Mouse (Mus musculus) forebrain, postnatal 0 days (tissue): ENCODE results near the gene Ndufb10. TPM values are rescaled to one million over a fixed set of nuclear protein-coding genes. Genes with fewer than 3 reads are reported as not detected.

Experiments used
- ATAC-seq: fragments of 200-750 bp; cut with Nextera tagmentation; 2 replicates; pipeline ENCODE4 v1.8.0; 2017; ENCODE audit warnings: mild to moderate bottlenecking, moderate library complexity
- DNase-seq: peaks from one replicate; pipeline ENCODE4 v3.0.0-alpha.2; 2015
- H3K27ac ChIP-seq: fragments of 300-500 bp; sonication (generic); 2 replicates; pipeline ENCODE4 v1.5.1; 2014; ENCODE audit warnings: low read depth, mild to moderate bottlenecking, antibody characterized with exemption, low read length, moderate library complexity, mixed read lengths
- H3K27me3 ChIP-seq: fragments of 300-500 bp; sonication (generic); 2 replicates; pipeline ENCODE4 v1.6.1; 2014; ENCODE audit warnings: mild to moderate bottlenecking, low read length, mixed read lengths; ENCODE audit not compliant: insufficient read depth
- H3K36me3 ChIP-seq: fragments of 300-500 bp; sonication (generic); 2 replicates; pipeline ENCODE4 v1.6.1; 2014; ENCODE audit warnings: mild to moderate bottlenecking, moderate library complexity; ENCODE audit not compliant: insufficient read depth
- H3K4me1 ChIP-seq: fragments of 300-500 bp; sonication (generic); 2 replicates; pipeline ENCODE4 v1.6.1; 2014; ENCODE audit warnings: antibody characterized with exemption; ENCODE audit not compliant: insufficient read depth
- H3K4me2 ChIP-seq: fragments of 300-500 bp; sonication (generic); 2 replicates; pipeline ENCODE4 v1.6.1; 2014; ENCODE audit warnings: low read depth, mild to moderate bottlenecking, moderate library complexity
- H3K4me3 ChIP-seq: fragments of 300-500 bp; sonication (generic); 2 replicates; pipeline ENCODE4 v1.5.1; 2014; ENCODE audit warnings: low read depth, low read length, mixed read lengths
- H3K9ac ChIP-seq: fragments of 300-500 bp; sonication (generic); 2 replicates; pipeline ENCODE4 v1.6.1; 2014; ENCODE audit warnings: mild to moderate bottlenecking
- H3K9me3 ChIP-seq: fragments of 300-500 bp; sonication (generic); 2 replicates; pipeline ENCODE4 v1.6.1; 2016; ENCODE audit warnings: low read length
- CTCF ChIP-seq: sonication (generic); IDR thresholded peaks from 2 replicates; pipeline ENCODE4 v1.5.1; 2016; ENCODE audit warnings: antibody characterized with exemption, control low read depth, low read depth
- WGBS: fragments of 180-500 bp; shearing (Covaris S2); extraction: QIAGEN DNeasy Blood & Tissue Kit; methylation state at CpG from one replicate; pipeline ENCODE4 v1.1.7; 2014; 5-methylcytosine and 5-hydroxymethylcytosine counted together
- polyA plus RNA-seq: library from polyadenylated mRNA; unstranded; fragments of >200 nt; fragmentation: Nextera tagmentation; extraction: Ambion mirVana; gene quantifications from 2 replicates; pipeline ENCODE4 v1.2.1, GENCODE M21; 2015
- total RNA-seq: library from RNA; depleted of rRNA; stranded (reverse); fragments of >200 nt; gene quantifications from 2 replicates; pipeline ENCODE4 v1.2.3, GENCODE M21; 2014

The Ndufb10 gene
- total and polyA plus RNA-seq, 2 experiments from 2014 or later, result 151 to 312 TPM

DNA sequence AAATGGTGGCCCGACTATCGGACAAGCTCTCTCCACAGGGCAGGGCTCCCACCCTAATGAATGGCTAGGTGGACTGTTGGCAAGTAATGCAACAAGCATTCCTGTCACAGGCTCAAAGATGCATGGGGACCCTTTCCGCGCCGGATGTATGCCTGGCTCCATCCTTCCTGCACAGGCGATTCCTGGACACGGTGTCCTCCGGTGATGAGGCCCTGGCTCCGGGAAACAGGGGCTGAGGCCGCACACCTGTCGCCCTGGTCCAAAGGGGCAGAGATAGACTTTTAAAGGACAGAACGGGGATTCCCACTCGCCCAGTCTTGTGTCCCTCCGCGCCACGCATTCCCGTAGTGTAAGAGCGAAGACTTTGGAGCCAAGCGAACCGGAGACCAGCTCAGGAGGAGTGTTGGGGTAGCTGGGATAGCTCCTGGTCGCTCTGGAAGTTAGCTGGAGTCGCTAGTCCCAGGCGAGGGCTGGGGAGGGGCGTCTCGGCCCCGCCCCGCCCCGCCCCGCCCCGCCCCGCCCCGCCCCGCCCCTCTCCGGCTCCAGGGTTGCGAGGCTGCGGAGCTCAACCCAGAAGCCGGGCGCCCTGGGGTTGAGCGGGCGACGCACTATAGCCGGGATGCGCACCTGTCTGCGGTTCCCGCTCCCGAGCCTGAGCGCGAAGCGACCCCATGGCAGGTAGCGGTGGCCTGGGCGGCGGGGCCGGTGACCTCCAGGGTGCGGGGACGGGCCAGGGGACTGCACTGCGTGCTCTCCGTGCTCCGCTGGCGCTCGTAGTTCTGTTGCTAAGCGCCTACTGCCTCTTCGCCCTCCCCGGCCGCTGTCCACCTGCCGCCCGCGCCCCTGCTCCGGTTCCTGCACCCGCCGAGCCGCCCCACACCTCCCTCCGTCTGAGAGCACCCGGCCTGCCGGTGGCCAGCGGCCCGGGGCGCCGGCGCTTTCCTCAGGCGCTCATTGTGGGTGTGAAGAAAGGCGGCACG, 28.4 kb upstream of the Ndufb10 start, which contains the start of gene Hs3st6:
Gene Hs3st6 (plus strand): TSS at position 574 of the 980 bp plus-strand sequence.
- Histone ChIP-seq H3K36me3 (no peaks in the 10 kb centered on the region), H3K9ac (0 out of 2 replicates have a peak within 1 kb of the TSS, but pooled peaks have one; percentile 14), H3K27me3 (peaks cover 37% of the 10 kb centered on the region), H3K4me3 (peak within 1 kb of the TSS; percentile 37), H3K27ac (no peak within 1 kb of the TSS), H3K4me2 (peak within 1 kb of the TSS; percentile 72), H3K4me1 (peaks cover 4% of the 10 kb centered on the region; the same call in 1 of the 2 replicates), H3K9me3 (no peaks in the 10 kb centered on the region)
- ATAC-seq, result peak; percentile 27; the same call in 1 of the 2 replicates
- 3% methylated on average over 59 of the region's 82 CpGs for WGBS
- no peak for TF ChIP-seq CTCF
- DNase-seq, result no peak

DNA sequence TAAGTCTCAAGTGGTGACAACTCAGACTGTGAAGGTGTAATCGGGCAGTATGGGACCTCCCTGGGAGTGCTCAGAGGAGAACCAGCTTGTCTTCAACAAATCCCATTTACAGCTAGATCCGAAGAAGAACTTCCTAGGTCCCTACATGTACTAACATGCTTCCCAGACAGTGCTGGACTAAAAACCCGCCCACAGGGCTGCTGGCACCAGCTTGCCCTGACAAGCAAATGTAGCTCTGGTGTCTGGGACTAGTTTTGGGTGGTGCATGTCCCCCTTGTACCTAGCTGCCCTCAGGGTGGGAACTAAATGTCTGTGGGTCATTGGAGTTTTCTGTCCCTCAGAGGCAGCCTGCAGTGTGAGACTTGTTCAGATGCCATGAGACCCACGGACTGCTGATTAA, 27.2 kb upstream of the Ndufb10 start:
- DNase-seq, result no peak
- H3K36me3 ChIP-seq, result no peaks in the 10 kb centered on the region
- 18% methylated on average over 4 of the region's 4 CpGs for WGBS
- H3K27ac ChIP-seq, result no peak overlapping the region
- H3K4me3 ChIP-seq, result no peak overlapping the region
- H3K9ac ChIP-seq, result no peak overlapping the region
- no peak for ATAC-seq
- H3K4me2 ChIP-seq, result no peak overlapping the region
- peaks cover 37% of the 10 kb centered on the region for H3K27me3 ChIP-seq
- H3K4me1 ChIP-seq, result peaks cover 4% of the 10 kb centered on the region; the same call in 1 of the 2 replicates
- no peak for TF ChIP-seq CTCF
- no peaks in the 10 kb centered on the region for H3K9me3 ChIP-seq

DNA sequence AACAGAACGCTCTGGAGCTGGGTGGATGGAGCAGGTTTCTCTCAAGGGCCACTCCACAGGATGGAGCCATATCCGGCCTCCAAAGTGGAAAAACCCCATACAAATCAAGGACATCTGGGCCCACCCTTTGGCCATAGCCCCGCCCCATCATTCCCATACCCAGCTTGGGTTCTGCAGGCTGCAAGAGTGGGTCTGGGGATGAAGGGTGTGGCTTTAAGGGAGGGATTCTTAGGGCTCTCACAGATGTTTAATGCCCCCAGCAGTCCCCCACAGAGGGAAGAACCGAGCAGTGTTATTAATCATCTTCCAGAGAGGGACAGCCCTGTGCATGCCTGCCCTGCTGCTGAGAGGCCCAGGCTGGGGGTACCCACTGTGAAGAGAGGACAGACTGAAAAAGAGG, 22.7 kb upstream of the Ndufb10 start:
- H3K4me1 ChIP-seq, result no peaks in the 10 kb centered on the region
- no peak overlapping the region for H3K4me3 ChIP-seq
- H3K36me3 ChIP-seq, result peaks cover 2% of the 10 kb centered on the region; the same call in 1 of the 2 replicates
- ATAC-seq, result no peak
- H3K27me3 ChIP-seq, result peaks cover 5% of the 10 kb centered on the region
- H3K27ac ChIP-seq, result no peak overlapping the region
- H3K9ac ChIP-seq, result no peak overlapping the region
- no peaks in the 10 kb centered on the region for H3K9me3 ChIP-seq
- no peak for DNase-seq
- no peak for TF ChIP-seq CTCF
- 62% methylated on average over 4 of the region's 4 CpGs for WGBS
- H3K4me2 ChIP-seq, result no peak overlapping the region

DNA sequence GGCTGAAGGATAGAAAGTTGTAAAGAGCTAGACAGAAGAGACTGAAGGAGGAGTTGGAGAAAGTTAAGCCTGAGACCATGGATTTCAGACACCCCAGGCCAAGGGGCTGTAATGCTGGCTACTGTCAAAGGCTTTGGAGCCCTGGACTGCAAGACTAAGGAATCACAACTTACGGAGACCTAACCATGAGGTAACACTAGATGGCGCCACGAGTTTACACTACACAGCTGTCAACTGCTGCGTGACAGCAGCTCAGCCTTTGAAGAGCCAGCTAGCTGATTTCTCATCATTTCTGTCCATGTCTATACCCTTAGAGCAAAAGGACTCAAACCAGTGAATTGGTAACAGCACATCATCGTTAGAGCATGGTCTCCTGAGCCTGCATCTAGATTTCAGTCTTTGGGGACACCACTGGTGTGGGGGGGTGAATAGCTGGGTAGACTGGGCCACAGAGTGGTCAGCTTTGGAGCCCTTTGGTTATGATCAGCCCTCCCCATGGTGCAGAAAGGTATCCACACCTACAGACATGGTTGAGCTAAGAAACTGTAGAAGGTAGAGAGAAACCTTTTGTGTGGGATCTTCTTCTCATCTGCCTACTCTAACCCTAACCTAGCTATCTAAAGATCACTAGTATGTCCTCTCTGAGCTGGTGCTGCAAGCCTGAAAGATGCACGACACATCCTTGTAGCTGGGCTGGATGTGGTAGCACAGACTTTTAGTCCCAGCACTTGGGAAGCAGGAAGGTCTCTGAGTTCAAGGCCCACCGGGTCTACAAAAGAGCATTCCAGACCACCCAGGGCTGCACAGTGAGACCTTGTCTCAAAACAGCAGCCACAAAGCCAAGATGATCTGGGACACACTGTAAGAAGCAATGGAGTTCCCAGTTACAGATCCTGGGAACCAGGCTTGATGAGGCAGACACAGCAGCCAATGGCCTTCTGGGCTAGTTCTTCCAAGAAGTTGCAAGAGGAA, 21.5 kb upstream of the Ndufb10 start:
- Histone ChIP-seq H3K27ac (no peak overlapping the region), H3K9ac (no peak overlapping the region), H3K27me3 (peaks cover 5% of the 10 kb centered on the region), H3K36me3 (peaks cover 5% of the 10 kb centered on the region; the same call in 1 of the 2 replicates), H3K4me1 (no peaks in the 10 kb centered on the region), H3K9me3 (no peaks in the 10 kb centered on the region), H3K4me2 (no peak overlapping the region), H3K4me3 (no peak overlapping the region)
- peak; percentile 91 for DNase-seq
- WGBS, result 21% methylated on average over 7 of the region's 7 CpGs
- ATAC-seq, result peak; percentile 89
- TF ChIP-seq CTCF, result peak; percentile 92

DNA sequence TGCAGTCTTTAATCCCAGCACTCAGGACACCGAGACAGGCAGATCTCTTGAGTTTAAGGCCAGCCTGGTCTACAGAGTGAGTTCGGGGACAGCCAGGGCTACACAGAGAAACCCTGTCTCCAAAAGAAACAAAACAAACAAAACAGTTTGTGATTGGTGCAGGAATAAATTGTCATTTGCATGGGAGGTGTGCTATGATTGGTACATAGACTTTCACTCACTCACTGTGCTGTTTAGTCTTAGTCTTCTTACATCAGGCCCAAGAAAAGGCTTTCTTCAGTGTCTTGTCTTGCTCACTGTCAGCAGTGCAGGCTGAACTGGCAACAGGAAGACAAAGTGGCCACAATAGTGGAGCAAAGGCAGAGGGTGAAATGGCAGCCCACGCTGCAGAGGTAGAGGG, 20.1 kb upstream of the Ndufb10 start:
- Histone ChIP-seq H3K4me1 (no peaks in the 10 kb centered on the region), H3K4me2 (no peak overlapping the region), H3K27me3 (no peaks in the 10 kb centered on the region), H3K9ac (no peak overlapping the region), H3K9me3 (no peaks in the 10 kb centered on the region), H3K27ac (no peak overlapping the region), H3K4me3 (no peak overlapping the region), H3K36me3 (peaks cover 5% of the 10 kb centered on the region; the same call in 1 of the 2 replicates)
- TF ChIP-seq CTCF, result no peak
- WGBS, result 83% methylated on average over 3 of the region's 3 CpGs
- ATAC-seq, result no peak
- no peak for DNase-seq

DNA sequence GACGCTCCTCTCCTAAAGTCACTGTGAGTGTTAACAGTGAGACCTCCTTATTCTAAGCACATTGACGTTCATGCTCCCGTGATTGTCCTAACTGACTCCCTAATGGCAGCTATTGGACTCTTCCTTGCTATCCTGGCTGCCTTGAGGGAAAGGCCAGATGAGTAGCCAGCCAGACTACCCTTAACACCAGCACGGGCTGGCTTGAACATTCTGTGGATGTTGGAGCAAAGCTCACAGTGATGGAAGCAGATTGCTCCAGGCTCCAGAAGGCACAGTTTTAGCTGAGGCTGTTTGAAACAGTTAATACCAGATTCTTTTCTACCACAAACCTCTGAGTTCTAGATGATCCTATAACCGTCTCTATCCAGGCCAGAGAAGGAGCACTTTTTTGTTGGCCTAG, 19.6 kb upstream of the Ndufb10 start:
- 73% methylated on average over 5 of the region's 5 CpGs for WGBS
- Histone ChIP-seq H3K9ac (no peak overlapping the region), H3K27ac (no peak overlapping the region), H3K4me1 (no peaks in the 10 kb centered on the region), H3K27me3 (no peaks in the 10 kb centered on the region), H3K36me3 (peaks cover 5% of the 10 kb centered on the region; the same call in 1 of the 2 replicates), H3K4me3 (no peak overlapping the region), H3K4me2 (no peak overlapping the region), H3K9me3 (no peaks in the 10 kb centered on the region)
- DNase-seq (no peak), ATAC-seq (no peak)
- TF ChIP-seq CTCF, result no peak
